Comparison of ENCODE assay signal across 12 mouse cellular contexts in genomic region chr11:115723231-115723630, GRCm38 (mm10). TPM values are rescaled to one million over a fixed set of nuclear protein-coding genes. Genes with fewer than 3 reads are reported as not detected.
DNase-seq lines count a peak whose midpoint lies in the region; ATAC-seq lines count a peak whose summit lies in the region.
"Had no signal": no experiment of that assay in that cellular context is flagged by ENCODE, and none has a peak within 500 bp of the region (broad histone marks: within the 10 kb centered on the region; RNA-seq: fewer than 3 reads in every experiment).

No protein-coding gene starts in this region.

- H3K27ac ChIP-seq in heart, embryonic 13.5 days (replicated peaks) = peak overlapping the region; percentile 49; the same call in 1 of the 2 replicates
- no peak overlapping the region for H3K27ac ChIP-seq in heart, embryonic 11.5 days (ENCODE audit: low read depth, low read length)
- no peak overlapping the region for H3K27ac ChIP-seq in kidney, embryonic 15.5 days
- peak overlapping the region; percentile 69 for H3K27ac ChIP-seq in embryonic facial prominence, embryonic 14.5 days (replicated peaks; ENCODE audit: low read depth, low read length)
- H3K27ac ChIP-seq in neural tube, embryonic 15.5 days (replicated peaks) = 0 out of 2 replicates have a peak overlapping the region, but pooled peaks have one; percentile 15
- H3K27ac ChIP-seq: hindbrain, embryonic 15.5 days; left cerebral cortex, adult 2 months; liver, embryonic 12.5 days; macrophage had no signal

- H3K36me3 ChIP-seq in heart, embryonic 13.5 days = no peaks in the 10 kb centered on the region
- no peaks in the 10 kb centered on the region for H3K36me3 ChIP-seq in heart, embryonic 11.5 days (ENCODE audit: control insufficient read depth, insufficient read depth, low read length)
- H3K36me3 ChIP-seq in kidney, embryonic 15.5 days = no peaks in the 10 kb centered on the region
- no peaks in the 10 kb centered on the region for H3K36me3 ChIP-seq in embryonic facial prominence, embryonic 14.5 days (ENCODE audit: control insufficient read depth, insufficient read depth, low read length)
- no peaks in the 10 kb centered on the region for H3K36me3 ChIP-seq in neural tube, embryonic 15.5 days
- H3K36me3 ChIP-seq: hindbrain, embryonic 15.5 days; liver, embryonic 12.5 days had no signal

- H3K9me3 ChIP-seq in heart, embryonic 13.5 days = no peaks in the 10 kb centered on the region
- no peaks in the 10 kb centered on the region for H3K9me3 ChIP-seq in heart, embryonic 11.5 days (replicated peaks; ENCODE audit: control insufficient read depth, low read length)
- no peaks in the 10 kb centered on the region for H3K9me3 ChIP-seq in kidney, embryonic 15.5 days (replicated peaks)
- no peaks in the 10 kb centered on the region for H3K9me3 ChIP-seq in embryonic facial prominence, embryonic 14.5 days (ENCODE audit: control insufficient read depth, low read length)
- H3K9me3 ChIP-seq in neural tube, embryonic 15.5 days (replicated peaks) = no peaks in the 10 kb centered on the region
- H3K9me3 ChIP-seq: hindbrain, embryonic 15.5 days; liver, embryonic 12.5 days had no signal

- peak overlapping the region; percentile 57; the same call in 1 of the 2 replicates for H3K9ac ChIP-seq in heart, embryonic 13.5 days
- no peak overlapping the region for H3K9ac ChIP-seq in heart, embryonic 11.5 days (ENCODE audit: low read depth, low read length)
- no peak overlapping the region for H3K9ac ChIP-seq in kidney, embryonic 15.5 days
- no peak overlapping the region for H3K9ac ChIP-seq in embryonic facial prominence, embryonic 14.5 days (ENCODE audit: low read depth, low read length)
- no peak overlapping the region for H3K9ac ChIP-seq in neural tube, embryonic 15.5 days (replicated peaks)
- H3K9ac ChIP-seq: hindbrain, embryonic 15.5 days; liver, embryonic 12.5 days had no signal

- 62% methylated on average over 2 of the region's 2 CpGs for WGBS in heart, embryonic 13.5 days
- WGBS in heart, embryonic 11.5 days (ENCODE audit: insufficient replicate concordance) = 75% methylated on average over 2 of the region's 2 CpGs
- 75% methylated on average over 2 of the region's 2 CpGs for WGBS in kidney, embryonic 15.5 days
- 70% methylated on average over 2 of the region's 2 CpGs for WGBS in embryonic facial prominence, embryonic 14.5 days
- 80% methylated on average over 2 of the region's 2 CpGs for WGBS in neural tube, embryonic 15.5 days

- 0 out of 2 replicates have a peak, but pooled peaks cover 6% of the 10 kb centered on the region for H3K4me1 ChIP-seq in heart, embryonic 13.5 days
- no peaks in the 10 kb centered on the region for H3K4me1 ChIP-seq in heart, embryonic 11.5 days (ENCODE audit: control insufficient read depth, insufficient read depth, low read length)
- H3K4me1 ChIP-seq in kidney, embryonic 15.5 days = peaks cover 4% of the 10 kb centered on the region; the same call in 1 of the 2 replicates
- H3K4me1 ChIP-seq in embryonic facial prominence, embryonic 14.5 days (ENCODE audit: control insufficient read depth, insufficient read depth, low read length) = no peaks in the 10 kb centered on the region
- H3K4me1 ChIP-seq in neural tube, embryonic 15.5 days = peaks cover 4% of the 10 kb centered on the region; the same call in 1 of the 2 replicates
- H3K4me1 ChIP-seq: hindbrain, embryonic 15.5 days had no signal

- H3K4me3 ChIP-seq in heart, embryonic 13.5 days = no peak overlapping the region
- no peak overlapping the region for H3K4me3 ChIP-seq in heart, embryonic 11.5 days (ENCODE audit: low read depth, low read length)
- no peak overlapping the region for H3K4me3 ChIP-seq in kidney, embryonic 15.5 days (replicated peaks)
- no peak overlapping the region for H3K4me3 ChIP-seq in embryonic facial prominence, embryonic 14.5 days (ENCODE audit: low read depth, low read length)
- H3K4me3 ChIP-seq in neural tube, embryonic 15.5 days (replicated peaks) = no peak overlapping the region
- H3K4me3 ChIP-seq: hindbrain, embryonic 15.5 days; left cerebral cortex, adult 2 months; liver, embryonic 12.5 days had no signal

- no peak for ATAC-seq in heart, embryonic 13.5 days (ENCODE audit: extremely low read depth, insufficient number of reproducible peaks, low FRiP score, low TSS enrichment)
- ATAC-seq in heart, embryonic 11.5 days (replicated peaks; ENCODE audit: insufficient number of reproducible peaks, low FRiP score, low TSS enrichment) = no peak
- ATAC-seq in kidney, embryonic 15.5 days (replicated peaks; ENCODE audit: low FRiP score) = no peak
- ATAC-seq in embryonic facial prominence, embryonic 14.5 days (ENCODE audit: low read depth) = no peak
- no peak for ATAC-seq in neural tube, embryonic 15.5 days (ENCODE audit: low FRiP score)
- ATAC-seq: midbrain, embryonic 16.5 days had no signal

- no peak overlapping the region for H3K4me2 ChIP-seq in heart, embryonic 13.5 days
- H3K4me2 ChIP-seq in heart, embryonic 11.5 days = no peak overlapping the region
- no peak overlapping the region for H3K4me2 ChIP-seq in kidney, embryonic 15.5 days
- H3K4me2 ChIP-seq in embryonic facial prominence, embryonic 14.5 days (ENCODE audit: low read depth, low read length) = peak overlapping the region; percentile 34; the same call in 1 of the 2 replicates
- H3K4me2 ChIP-seq in neural tube, embryonic 15.5 days = no peak overlapping the region

- H3K27me3 ChIP-seq in heart, embryonic 13.5 days (replicated peaks) = no peaks in the 10 kb centered on the region
- H3K27me3 ChIP-seq in heart, embryonic 11.5 days (ENCODE audit: control insufficient read depth, insufficient read depth, low read length) = no peaks in the 10 kb centered on the region
- H3K27me3 ChIP-seq in kidney, embryonic 15.5 days = no peaks in the 10 kb centered on the region
- H3K27me3 ChIP-seq in embryonic facial prominence, embryonic 14.5 days (replicated peaks; ENCODE audit: control insufficient read depth, insufficient read depth, low read length) = no peaks in the 10 kb centered on the region
- H3K27me3 ChIP-seq in neural tube, embryonic 15.5 days (replicated peaks) = no peaks in the 10 kb centered on the region
- H3K27me3 ChIP-seq: hindbrain, embryonic 15.5 days; liver, embryonic 12.5 days had no signal

- peak; percentile 67 for DNase-seq in kidney, adult 9 months
- no peak for DNase-seq in embryonic facial prominence, embryonic 14.5 days (ENCODE audit: low spot score)
- no peak for DNase-seq in retina, postnatal 1 day

RNA-seq across cellular contexts. Expression of gene Grb2, which starts 14.8 kb away (rescaled TPM):
- 86.6 and 90.0 TPM in 2 replicates for polyA plus RNA-seq in heart, embryonic 13.5 days (2015; fragmentation: Nextera tagmentation; extraction: Ambion mirVana)
- polyA plus RNA-seq in heart, embryonic 11.5 days (2014; fragmentation: Nextera tagmentation; extraction: Ambion mirVana) = 42.7 and 56.3 TPM in 2 replicates
- polyA plus RNA-seq in kidney, embryonic 15.5 days (2015; fragmentation: Nextera tagmentation; extraction: Ambion mirVana) = 92.0 and 98.4 TPM in 2 replicates
- polyA plus RNA-seq in embryonic facial prominence, embryonic 14.5 days (2014; fragmentation: Nextera tagmentation; extraction: Ambion mirVana) = 66.7 TPM in 2 replicates
- polyA plus RNA-seq in neural tube, embryonic 15.5 days (2015; fragmentation: Nextera tagmentation; extraction: Ambion mirVana) = 192 and 194 TPM in 2 replicates

RNA-seq across cellular contexts. Expression of gene Tmem94, which starts 42.0 kb away (rescaled TPM):
- 34.3 and 39.4 TPM in 2 replicates for polyA plus RNA-seq in heart, embryonic 13.5 days (2015; fragmentation: Nextera tagmentation; extraction: Ambion mirVana)
- 22.9 and 25.1 TPM in 2 replicates for polyA plus RNA-seq in heart, embryonic 11.5 days (2014; fragmentation: Nextera tagmentation; extraction: Ambion mirVana)
- polyA plus RNA-seq in kidney, embryonic 15.5 days (2015; fragmentation: Nextera tagmentation; extraction: Ambion mirVana) = 26.6 and 27.0 TPM in 2 replicates
- 15.4 and 18.2 TPM in 2 replicates for polyA plus RNA-seq in embryonic facial prominence, embryonic 14.5 days (2014; fragmentation: Nextera tagmentation; extraction: Ambion mirVana)
- polyA plus RNA-seq in neural tube, embryonic 15.5 days (2015; fragmentation: Nextera tagmentation; extraction: Ambion mirVana) = 20.3 and 21.2 TPM in 2 replicates

Comparison
In these comparisons a context has a peak if more than half of its experiments do, and no peak if none do; other contexts are left out.
1. H3K27ac ChIP-seq: peak in heart, embryonic 13.5 days (single experiment), embryonic facial prominence, embryonic 14.5 days (single experiment) and neural tube, embryonic 15.5 days (single experiment); none in heart, embryonic 11.5 days (single experiment) and kidney, embryonic 15.5 days (single experiment).